Mouse (Mus musculus) heart, embryonic 10.5 days (tissue): Measurements from ENCODE around the gene Tgfbr3. TPM values are rescaled to one million over a fixed set of nuclear protein-coding genes. Genes with fewer than 3 reads are reported as not detected.

Experiments used
- DNase-seq: peaks from one replicate; pipeline ENCODE4 v3.0.0-alpha.2; 2017; ENCODE audit warnings: low spot score
- H3K27ac ChIP-seq: fragments of 300-500 bp; sonication (generic); 2 replicates; pipeline ENCODE4 v1.5.1; 2016; ENCODE audit warnings: mild to moderate bottlenecking
- H3K27me3 ChIP-seq: fragments of 300-500 bp; sonication (generic); 2 replicates; pipeline ENCODE4 v1.6.1; 2016; ENCODE audit warnings: mild to moderate bottlenecking; ENCODE audit not compliant: poor library complexity, insufficient read depth, severe bottlenecking
- H3K36me3 ChIP-seq: fragments of 300-500 bp; sonication (generic); 2 replicates; pipeline ENCODE4 v1.6.1; 2016; ENCODE audit warnings: mild to moderate bottlenecking, moderate library complexity
- H3K4me1 ChIP-seq: fragments of 300-500 bp; sonication (generic); 2 replicates; pipeline ENCODE4 v1.6.1; 2016; ENCODE audit warnings: mild to moderate bottlenecking
- H3K4me3 ChIP-seq: fragments of 300-500 bp; sonication (generic); 2 replicates; pipeline ENCODE4 v1.5.1; 2016; ENCODE audit warnings: mild to moderate bottlenecking, moderate library complexity
- H3K9me3 ChIP-seq: fragments of 300-500 bp; sonication (generic); 2 replicates; pipeline ENCODE4 v1.6.1; 2016; ENCODE audit warnings: mild to moderate bottlenecking, moderate library complexity
- WGBS: fragments of 180-500 bp; shearing (Covaris S2); methylation state at CpG from one replicate; pipeline ENCODE4 v1.1.7; 2016; 5-methylcytosine and 5-hydroxymethylcytosine counted together
- polyA plus RNA-seq: library from polyadenylated mRNA; unstranded; fragments of >200 nt; fragmentation: Nextera tagmentation; extraction: Ambion mirVana; gene quantifications from 2 replicates; pipeline ENCODE4 v1.2.1, GENCODE M21; 2016

The Tgfbr3 gene
- polyA plus RNA-seq, 1 experiment from 2014 or later: 36.7 TPM

DNA sequence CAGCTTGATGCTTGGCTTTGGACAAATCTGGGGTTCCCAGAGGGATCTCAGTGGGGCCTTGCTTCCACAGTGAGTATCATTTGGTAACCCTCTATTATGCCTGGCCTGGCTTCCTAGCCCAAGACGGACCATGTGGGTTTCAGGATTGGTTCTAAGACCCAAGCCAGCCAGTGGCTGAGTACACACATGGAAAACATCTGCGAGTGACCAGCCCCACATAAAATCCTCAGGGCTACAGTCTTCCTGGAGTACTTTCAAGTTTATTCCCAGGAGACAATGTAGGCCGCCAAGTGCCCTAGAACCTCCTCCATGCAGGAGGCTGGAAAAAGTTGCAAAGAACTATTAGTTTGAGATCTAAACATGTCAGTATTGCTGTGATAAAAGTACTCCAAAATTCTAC lies 172.6 kb downstream of the Tgfbr3 start:
- peaks cover 38% of the 10 kb centered on the region; the same call in 1 of the 2 replicates for H3K36me3 ChIP-seq
- peaks cover 28% of the 10 kb centered on the region for H3K4me1 ChIP-seq
- no peaks in the 10 kb centered on the region for H3K27me3 ChIP-seq
- H3K9me3 ChIP-seq: no peaks in the 10 kb centered on the region
- no peak for DNase-seq
- no peak overlapping the region for H3K4me3 ChIP-seq
- WGBS: 84% methylated on average over 3 of the region's 3 CpGs
- H3K27ac ChIP-seq: no peak overlapping the region

GRCm38 (mm10) chr5:107112656-107113275 lies 176.7 kb downstream of the Tgfbr3 start:
- peak; percentile 71 for DNase-seq
- H3K27ac ChIP-seq: peak overlapping the region; percentile 56; the same call in 1 of the 2 replicates
- 59% methylated on average over 7 of the region's 7 CpGs for WGBS
- no peaks in the 10 kb centered on the region for H3K9me3 ChIP-seq
- no peak overlapping the region for H3K4me3 ChIP-seq
- H3K27me3 ChIP-seq: no peaks in the 10 kb centered on the region
- peaks cover 44% of the 10 kb centered on the region for H3K36me3 ChIP-seq
- H3K4me1 ChIP-seq: peaks cover 47% of the 10 kb centered on the region

DNA sequence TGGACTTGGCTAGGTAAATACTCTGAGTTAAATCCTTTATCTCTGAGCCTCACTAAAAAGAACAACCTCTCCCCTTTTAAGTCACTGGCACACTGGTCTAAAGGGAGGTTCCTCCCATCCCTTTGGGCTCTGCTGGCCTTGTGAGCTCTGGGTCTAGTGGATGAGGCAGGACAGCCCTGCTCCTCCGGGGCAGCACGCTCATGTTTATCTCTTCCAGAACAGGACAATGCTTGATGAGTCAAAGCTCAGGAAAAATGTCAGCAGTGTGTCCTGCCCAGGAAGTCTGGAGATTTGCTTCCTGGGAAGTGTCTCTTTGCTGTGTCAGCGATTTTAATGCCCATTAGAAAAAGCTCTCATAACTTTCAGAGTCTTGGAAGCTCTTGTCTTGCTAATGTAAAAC lies 177.6 kb downstream of the Tgfbr3 start:
- Histone ChIP-seq H3K9me3 (no peaks in the 10 kb centered on the region), H3K4me3 (no peak overlapping the region), H3K27me3 (no peaks in the 10 kb centered on the region), H3K36me3 (peaks cover 35% of the 10 kb centered on the region), H3K4me1 (peaks cover 47% of the 10 kb centered on the region), H3K27ac (peak overlapping the region; percentile 56)
- DNase-seq: peak; percentile 70
- WGBS: 21% methylated on average over 3 of the region's 3 CpGs

DNA sequence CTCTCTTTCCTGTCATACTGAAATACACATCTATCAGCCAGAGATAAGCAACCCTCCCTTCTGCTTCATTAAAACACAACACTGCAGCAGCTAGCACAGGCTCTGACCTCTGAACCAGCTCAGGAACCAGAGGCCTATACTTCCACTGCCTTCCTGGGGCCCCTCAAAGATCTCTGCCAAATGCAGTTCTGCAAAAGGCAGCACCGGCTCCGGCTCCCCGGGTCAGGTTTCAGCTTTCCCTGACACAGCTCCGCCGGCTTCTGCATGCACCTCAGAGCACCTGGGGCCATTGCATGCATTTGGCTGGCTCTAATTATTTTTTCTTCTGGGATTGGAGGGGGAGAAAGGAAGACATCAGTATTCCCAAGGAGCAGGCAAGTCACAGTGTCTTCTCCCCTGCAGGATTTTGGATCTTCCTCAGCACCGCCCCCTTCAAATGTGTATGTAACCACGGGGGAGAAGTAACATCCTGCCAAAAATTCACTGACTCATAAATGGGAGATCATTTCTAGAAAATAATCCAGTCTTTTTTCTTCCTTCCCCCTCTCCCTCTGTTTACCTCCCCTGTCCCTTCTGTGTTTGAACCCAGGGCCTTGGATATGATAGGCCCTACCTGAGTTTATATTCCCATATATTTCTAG lies 178.4 kb downstream of the Tgfbr3 start:
- Histone ChIP-seq H3K4me1 (peaks cover 47% of the 10 kb centered on the region), H3K4me3 (no peak overlapping the region), H3K36me3 (peaks cover 27% of the 10 kb centered on the region), H3K27ac (peak overlapping the region; percentile 73), H3K9me3 (no peaks in the 10 kb centered on the region), H3K27me3 (no peaks in the 10 kb centered on the region)
- 29% methylated on average over 7 of the region's 7 CpGs for WGBS
- peak; percentile 76 for DNase-seq

DNA sequence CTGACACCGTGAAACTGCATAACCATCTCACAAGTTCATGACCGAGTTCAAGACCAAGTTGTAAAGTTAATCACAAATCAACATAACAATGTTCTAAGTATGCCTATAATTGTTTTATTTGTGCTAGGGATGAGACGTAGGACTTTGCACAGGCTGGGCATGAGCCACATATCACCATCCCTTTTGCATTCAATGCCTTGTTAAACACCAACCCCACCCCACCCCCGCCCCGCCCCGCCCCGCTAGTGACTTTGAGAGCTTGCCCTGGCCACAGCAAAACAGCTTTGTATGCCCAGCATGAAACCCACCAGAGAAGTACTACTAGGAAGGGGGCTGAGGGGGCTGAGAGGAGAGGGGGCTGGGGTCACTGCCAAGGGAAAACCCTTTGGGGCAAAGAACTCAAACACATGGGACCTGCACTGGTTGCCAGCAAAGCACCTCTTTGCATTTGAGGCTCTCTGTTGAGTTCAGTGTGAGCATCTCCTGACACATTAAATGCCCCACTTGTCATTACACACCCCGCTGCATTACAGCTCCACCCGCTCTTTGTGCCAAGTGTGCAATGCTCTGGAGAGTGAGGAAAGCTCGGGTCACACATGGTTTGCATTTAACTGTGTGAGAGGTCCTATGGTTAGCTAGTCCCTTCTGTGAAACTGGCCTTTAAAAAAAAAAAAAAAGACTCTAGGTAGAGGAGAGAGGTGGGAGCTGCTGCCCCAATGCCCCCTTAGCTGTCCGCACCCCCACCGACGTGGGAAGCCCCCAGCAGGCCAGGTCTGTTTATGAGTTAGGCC lies 179.1 kb downstream of the Tgfbr3 start:
- Histone ChIP-seq H3K9me3 (no peaks in the 10 kb centered on the region), H3K4me3 (no peak overlapping the region), H3K36me3 (peaks cover 21% of the 10 kb centered on the region), H3K27me3 (no peaks in the 10 kb centered on the region), H3K27ac (peak overlapping the region; percentile 73), H3K4me1 (peaks cover 47% of the 10 kb centered on the region)
- peak; percentile 58 for DNase-seq
- WGBS: 60% methylated on average over 13 of the region's 13 CpGs

DNA sequence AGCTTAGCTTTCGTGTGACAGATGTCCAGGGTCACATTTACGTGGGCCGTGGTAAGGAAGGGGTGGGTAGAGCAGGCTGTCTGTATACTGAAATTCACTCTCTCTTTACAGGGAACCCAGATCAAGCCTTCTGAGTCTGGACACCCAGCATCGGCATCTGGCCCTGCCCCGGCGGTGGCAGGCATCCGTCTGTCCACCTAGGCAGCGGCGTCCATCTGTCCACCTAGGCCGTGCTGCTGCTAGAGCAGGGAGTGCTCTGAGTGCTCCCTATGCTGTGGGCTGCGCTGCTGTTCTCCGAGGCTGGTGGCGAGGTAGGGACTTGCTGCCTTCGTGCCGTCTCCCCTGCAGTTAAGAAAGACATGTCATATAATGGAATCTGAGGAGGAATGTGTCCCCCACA lies 180.0 kb downstream of the Tgfbr3 start:
- Histone ChIP-seq H3K4me1 (peaks cover 47% of the 10 kb centered on the region), H3K27ac (peak overlapping the region; percentile 64; the same call in 1 of the 2 replicates), H3K27me3 (no peaks in the 10 kb centered on the region), H3K36me3 (peaks cover 18% of the 10 kb centered on the region), H3K9me3 (no peaks in the 10 kb centered on the region), H3K4me3 (no peak overlapping the region)
- WGBS: 80% methylated on average over 15 of the region's 15 CpGs
- no peak for DNase-seq

DNA sequence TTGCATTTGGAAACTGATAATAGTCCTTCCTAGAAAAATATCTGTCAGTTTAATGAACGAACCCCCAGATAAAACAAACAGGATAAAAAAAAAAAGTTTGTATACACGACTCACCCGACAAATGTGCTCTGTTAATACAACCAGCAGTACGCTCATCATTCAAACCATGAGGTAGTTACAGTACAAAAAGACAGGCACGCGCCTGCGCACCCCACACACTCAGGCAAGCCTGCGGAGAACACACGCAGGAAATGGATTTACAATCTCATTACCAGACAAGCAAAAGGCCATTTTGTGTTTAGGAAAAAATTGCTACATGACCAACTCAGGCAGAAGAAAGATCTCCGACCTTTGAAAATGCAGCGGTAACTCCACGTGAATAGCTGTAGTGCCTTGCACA lies 182.6 kb downstream of the Tgfbr3 start:
- no peaks in the 10 kb centered on the region for H3K9me3 ChIP-seq
- H3K4me1 ChIP-seq: peaks cover 36% of the 10 kb centered on the region
- no peak for DNase-seq
- 83% methylated on average over 12 of the region's 12 CpGs for WGBS
- H3K36me3 ChIP-seq: peaks cover 14% of the 10 kb centered on the region
- no peak overlapping the region for H3K4me3 ChIP-seq
- no peaks in the 10 kb centered on the region for H3K27me3 ChIP-seq
- 0 out of 2 replicates have a peak overlapping the region, but pooled peaks have one; percentile 33 for H3K27ac ChIP-seq

GRCm38 (mm10) chr5:107106139-107106538 lies 183.3 kb downstream of the Tgfbr3 start:
- Histone ChIP-seq H3K27ac (no peak overlapping the region), H3K4me3 (no peak overlapping the region), H3K27me3 (no peaks in the 10 kb centered on the region), H3K4me1 (peaks cover 32% of the 10 kb centered on the region), H3K9me3 (no peaks in the 10 kb centered on the region), H3K36me3 (peaks cover 14% of the 10 kb centered on the region)
- 77% methylated on average over 2 of the region's 2 CpGs for whole genome bisulfite sequencing
- no peak for DNase-seq

GRCm38 (mm10) chr5:107103591-107103990 lies 185.8 kb downstream of the Tgfbr3 start:
- Histone ChIP-seq H3K36me3 (peaks cover 5% of the 10 kb centered on the region), H3K27ac (no peak overlapping the region), H3K27me3 (no peaks in the 10 kb centered on the region), H3K9me3 (no peaks in the 10 kb centered on the region), H3K4me3 (no peak overlapping the region), H3K4me1 (peaks cover 16% of the 10 kb centered on the region)
- 91% methylated on average over 2 of the region's 2 CpGs for WGBS
- DNase-seq: no peak

- Histone ChIP-seq H3K4me1 (peaks cover 10% of the 10 kb centered on the region), H3K27me3 (no peaks in the 10 kb centered on the region), H3K9me3 (no peaks in the 10 kb centered on the region), H3K36me3 (no peaks in the 10 kb centered on the region; the same call in 1 of the 2 replicates), H3K4me3 (no peak overlapping the region), H3K27ac (no peak overlapping the region)
- DNase-seq: no peak
- WGBS: 69% methylated on average over 4 of the region's 4 CpGs
These were observed 186.5 kb downstream of the Tgfbr3 start for GRCm38 (mm10) chr5:107102916-107103315.

DNA sequence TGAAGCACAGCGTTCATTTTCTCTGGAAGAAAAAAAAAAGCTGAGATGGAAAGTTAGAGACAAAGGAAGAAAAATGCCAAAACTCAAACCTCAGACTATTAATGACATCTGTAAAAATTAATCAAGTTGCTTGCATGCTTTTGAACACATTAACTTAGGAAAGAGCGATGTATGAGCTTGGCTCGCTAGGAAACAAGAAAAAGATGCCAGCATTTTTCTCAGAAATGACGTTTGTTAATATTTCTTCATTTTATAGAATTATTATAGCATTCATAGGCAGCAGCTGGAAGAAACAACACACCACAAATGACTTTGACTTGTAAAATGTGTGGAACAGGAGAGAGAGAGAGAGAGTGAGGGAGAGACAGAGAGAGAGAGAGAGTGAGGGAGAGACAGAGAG lies 187.7 kb downstream of the Tgfbr3 start:
- Histone ChIP-seq H3K4me3 (no peak overlapping the region), H3K27me3 (no peaks in the 10 kb centered on the region), H3K27ac (no peak overlapping the region), H3K4me1 (peaks cover 10% of the 10 kb centered on the region), H3K36me3 (no peaks in the 10 kb centered on the region; the same call in 1 of the 2 replicates), H3K9me3 (no peaks in the 10 kb centered on the region)
- 83% methylated on average over 4 of the region's 4 CpGs for WGBS
- no peak for DNase-seq

- no peak for DNase-seq
- Histone ChIP-seq H3K4me3 (no peak overlapping the region), H3K4me1 (peaks cover 10% of the 10 kb centered on the region), H3K36me3 (no peaks in the 10 kb centered on the region; the same call in 1 of the 2 replicates), H3K9me3 (no peaks in the 10 kb centered on the region), H3K27me3 (no peaks in the 10 kb centered on the region), H3K27ac (peak overlapping the region; percentile 67; the same call in 1 of the 2 replicates)
- WGBS: 66% methylated on average over 7 of the region's 7 CpGs
These were observed 188.3 kb downstream of the Tgfbr3 start for GRCm38 (mm10) chr5:107101135-107101534.

DNA sequence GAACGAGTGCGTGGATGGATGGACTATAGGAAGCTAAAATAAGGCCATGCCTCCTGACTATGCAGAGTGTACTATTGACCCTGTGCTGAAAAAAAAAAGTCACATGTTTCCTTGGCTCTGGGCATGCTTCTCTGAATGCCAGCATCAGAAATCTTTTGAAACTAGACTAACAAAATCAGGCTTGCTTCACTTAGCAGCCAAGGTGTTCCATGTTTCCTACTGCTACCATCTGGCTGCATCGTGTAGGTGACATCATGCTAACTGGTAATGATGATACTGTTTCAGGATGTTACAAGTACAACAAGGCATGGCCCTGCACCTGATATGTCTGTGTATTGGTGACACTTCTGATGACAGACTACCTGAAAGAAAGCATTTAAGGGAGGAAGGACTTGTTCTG lies 189.8 kb downstream of the Tgfbr3 start:
- Histone ChIP-seq H3K27me3 (no peaks in the 10 kb centered on the region), H3K27ac (no peak overlapping the region), H3K4me1 (peaks cover 22% of the 10 kb centered on the region), H3K4me3 (no peak overlapping the region), H3K36me3 (no peaks in the 10 kb centered on the region), H3K9me3 (no peaks in the 10 kb centered on the region)
- DNase-seq: no peak
- 90% methylated on average over 3 of the region's 3 CpGs for WGBS
